Mouse (Mus musculus) urinary bladder, postnatal 14 days (tissue): Measurements from ENCODE around the gene Wfikkn1.

ENCODE experiments used
- DNase-seq: peaks from one replicate; pipeline ENCODE4 v3.0.0; 2021; ENCODE audit warnings: low spot score

Wfikkn1 gene

GRCm38 (mm10) chr17:25837076-25837410, 43.6 kb downstream of the Wfikkn1 start, which contains the start of gene Rhbdl1:
TSS of gene Rhbdl1 (minus strand) at chr17:25837295.
- peak; percentile 69 for DNase-seq

DNA sequence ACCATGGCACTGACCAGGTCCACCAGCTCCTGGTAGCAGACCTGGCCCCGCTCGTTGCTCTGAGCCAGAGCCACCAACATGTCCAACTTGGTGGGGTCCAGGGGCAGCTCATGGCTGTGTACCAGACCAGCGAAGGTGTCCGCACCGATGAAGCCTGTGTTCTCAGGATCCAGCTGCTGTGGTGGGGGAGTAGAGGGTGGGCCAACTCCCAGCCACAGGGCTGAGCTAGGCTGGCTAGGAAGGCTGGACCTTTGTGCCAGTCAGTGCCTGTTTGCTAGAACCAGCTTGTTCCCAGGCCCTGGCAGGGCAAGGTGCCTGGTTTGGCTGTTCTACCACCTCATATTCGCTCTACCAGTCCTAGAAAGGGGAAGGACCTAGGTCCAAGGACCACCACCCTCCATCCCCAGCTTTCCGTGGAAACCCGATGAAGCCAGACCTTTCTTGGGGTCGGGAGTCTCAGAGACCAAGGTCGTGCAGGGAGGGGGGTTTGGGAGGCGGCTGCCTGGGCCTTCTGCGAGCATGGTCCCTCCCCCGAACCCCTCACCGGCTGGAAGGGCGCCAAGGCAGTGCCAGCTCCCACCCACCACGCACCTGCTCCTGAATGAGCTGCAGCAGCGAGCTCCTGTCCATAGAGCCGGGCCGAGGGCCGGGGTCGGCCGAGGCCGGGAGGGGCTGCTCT, 44.1 kb downstream of the Wfikkn1 start:
- no peak for DNase-seq

- DNase-seq, result no peak
Measured at GRCm38 (mm10) chr17:25835816-25836215, 44.8 kb downstream of the Wfikkn1 start.

DNA sequence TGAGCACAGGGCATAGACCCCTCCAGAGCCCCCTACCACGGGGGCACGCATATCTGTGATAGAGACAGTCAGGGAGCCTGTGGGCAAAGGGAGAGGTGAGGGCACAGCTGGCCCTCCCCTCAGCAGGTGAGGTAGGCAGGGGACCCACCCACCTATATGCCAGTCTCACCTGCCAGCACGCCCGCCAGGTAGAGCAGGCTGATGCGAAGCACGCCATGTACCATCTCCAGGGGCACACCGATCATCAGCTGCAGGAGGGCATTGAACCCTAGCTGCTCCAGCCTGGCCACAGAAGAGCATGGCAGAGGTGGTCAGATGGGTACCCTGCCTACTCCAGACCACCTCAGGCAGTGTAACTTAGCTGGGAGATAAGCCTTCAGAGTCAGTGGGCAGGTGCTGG, 45.4 kb downstream of the Wfikkn1 start:
- no peak for DNase-seq

DNA sequence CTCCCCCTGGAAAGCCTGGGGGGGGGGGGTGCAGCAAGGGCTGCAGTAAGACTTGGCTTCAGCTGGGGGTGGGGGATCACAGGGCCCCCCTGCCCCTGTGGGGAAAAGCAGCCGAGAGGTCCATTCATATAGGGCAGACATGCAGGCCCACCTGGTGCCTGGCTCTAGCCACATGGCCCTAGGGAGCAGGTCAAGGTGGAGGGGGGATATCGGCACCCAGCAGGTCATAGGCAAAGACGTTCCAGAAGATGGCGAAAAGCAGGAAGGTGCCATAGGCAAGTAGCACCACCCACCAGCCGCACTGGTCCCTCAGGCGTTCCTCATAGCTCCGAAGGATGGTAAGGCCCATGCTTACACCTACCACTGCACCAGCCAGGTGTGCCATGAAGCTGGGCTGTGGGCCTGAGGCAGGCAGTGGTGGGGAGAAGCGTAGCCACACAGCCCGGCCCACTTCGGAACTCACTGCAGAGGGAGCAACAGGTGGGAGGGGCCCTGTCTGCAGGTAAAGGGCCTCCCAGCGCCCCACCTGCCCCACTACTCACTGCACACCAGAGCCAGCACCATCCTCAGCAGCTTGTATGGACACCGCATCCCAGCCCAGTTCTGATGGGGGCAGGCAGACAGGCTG, 45.9 kb downstream of the Wfikkn1 start:
- no peak for DNase-seq

DNA sequence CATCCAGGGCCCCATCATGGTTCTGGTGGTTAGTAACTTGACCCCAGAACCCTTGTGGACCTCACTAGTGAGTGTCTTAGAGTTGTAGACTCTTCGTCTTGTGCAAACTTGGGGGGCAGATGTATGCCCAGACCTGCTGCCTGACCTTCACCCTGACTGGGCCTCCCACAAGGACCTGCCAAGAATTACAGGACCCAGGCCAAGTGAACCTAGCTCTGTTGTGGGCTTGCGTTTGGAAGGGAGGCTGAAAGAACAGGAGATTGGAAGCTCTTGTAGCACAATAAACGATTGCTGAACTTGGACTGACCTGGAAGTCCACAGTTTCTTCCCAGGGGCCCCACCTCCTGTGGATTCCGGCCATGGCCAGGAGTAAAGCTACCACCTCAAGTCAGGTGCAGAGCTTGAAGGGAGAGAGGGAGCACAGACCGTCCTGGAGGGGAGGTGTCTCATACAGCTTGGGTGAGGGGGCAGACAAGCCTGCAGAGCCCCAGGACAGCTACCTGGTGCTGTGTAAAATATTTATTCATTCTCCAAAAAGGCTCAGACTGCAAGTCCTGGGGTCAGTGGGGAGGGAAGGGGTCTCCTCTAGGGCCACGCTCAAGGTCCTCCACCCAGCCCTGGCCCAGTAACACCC, 46.6 kb downstream of the Wfikkn1 start:
- DNase-seq, result no peak

DNA sequence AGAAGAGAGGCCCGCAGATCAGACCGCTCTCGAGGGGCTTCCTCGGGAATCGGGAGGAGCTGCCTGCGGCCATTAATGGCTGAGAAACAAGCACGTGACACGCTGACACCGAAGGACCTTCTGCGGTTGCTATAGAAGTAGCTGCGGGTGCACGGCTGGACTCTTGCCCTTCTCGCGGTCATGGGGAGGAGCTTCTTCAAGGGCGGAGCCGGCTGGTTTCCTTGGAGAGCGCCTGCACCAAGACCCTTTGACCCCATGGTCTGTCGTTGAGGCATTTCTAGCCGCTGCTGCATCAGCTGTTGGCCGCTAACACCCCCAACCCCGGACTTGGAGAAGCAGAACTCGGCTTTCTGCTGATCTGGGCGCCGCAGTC, 47.4 kb downstream of the Wfikkn1 start, which contains the start of gene Stub1:
TSS of gene Stub1 (minus strand) at position 114 of the 373 bp plus-strand sequence.
- peak; percentile 91 for DNase-seq

DNA sequence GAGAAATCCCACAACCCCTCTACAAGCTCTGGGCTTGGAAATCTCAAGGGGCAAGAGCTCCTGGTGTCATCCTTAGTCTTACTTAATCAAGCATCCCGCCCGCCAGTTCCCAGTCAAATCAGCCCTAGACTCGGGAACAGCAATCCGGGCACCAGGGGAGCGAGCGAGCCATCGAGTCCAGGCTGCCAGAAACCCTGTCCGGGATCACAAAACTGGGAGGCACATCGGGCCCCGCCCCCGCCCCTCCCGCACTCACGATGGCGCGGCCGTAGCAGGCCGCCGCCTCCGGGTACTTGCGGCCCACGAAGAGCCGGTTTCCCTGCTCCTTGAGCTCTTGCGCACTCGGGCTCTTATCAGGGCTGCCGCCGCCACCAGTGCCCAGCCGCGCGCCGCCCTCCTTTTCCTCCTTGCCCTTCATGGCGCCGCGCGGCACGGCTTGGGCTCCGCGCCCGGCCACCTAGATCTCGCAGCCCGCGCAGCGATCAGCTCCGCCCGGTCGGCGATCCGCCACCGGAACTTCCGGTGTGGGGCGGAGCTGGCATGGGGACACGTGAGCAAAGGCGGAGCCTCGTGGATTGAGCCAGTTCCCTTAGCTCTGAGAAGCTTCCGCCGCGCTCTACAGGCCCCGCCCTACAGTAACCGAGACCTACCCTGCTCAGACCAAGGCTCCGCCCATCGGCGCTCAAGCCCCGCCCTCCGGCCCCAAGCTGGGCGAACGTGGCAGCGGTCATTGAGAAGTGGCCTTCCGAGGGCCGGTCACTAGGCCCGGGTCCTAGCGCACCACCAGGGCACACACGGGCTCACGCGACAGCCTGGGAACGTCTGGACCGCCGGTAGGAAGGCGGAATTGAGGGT, 48.0 kb downstream of the Wfikkn1 start:
- peak; percentile 100 for DNase-seq

- peak; percentile 51 for DNase-seq
Measured at GRCm38 (mm10) chr17:25831451-25832281, 49.0 kb downstream of the Wfikkn1 start.

GRCm38 (mm10) chr17:25830806-25831431, 49.7 kb downstream of the Wfikkn1 start:
- no peak for DNase-seq

- DNase-seq, result no peak
Measured at GRCm38 (mm10) chr17:25830200-25830753, 50.4 kb downstream of the Wfikkn1 start.

DNA sequence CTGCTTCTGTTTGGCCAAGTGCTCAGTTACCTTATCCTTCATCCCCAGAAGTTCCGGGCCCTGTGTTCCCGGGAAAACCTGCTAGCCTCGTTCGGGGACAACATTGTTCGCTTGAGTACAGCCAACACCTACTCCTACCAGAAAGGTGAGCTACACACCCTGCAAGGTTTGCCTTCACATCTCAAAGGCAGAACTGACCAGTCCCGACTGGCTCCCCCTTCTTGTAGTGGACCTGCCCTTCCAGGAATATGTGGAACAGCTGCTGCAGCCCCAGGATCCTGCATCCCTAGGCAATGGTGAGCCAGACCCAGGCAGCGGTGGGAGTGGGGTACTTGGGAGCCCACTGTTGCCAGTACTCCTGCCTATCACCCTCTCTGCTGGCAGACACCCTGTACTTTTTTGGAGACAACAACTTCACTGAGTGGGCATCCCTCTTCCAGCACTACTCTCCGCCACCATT, 51.1 kb downstream of the Wfikkn1 start:
- DNase-seq, result no peak

DNA sequence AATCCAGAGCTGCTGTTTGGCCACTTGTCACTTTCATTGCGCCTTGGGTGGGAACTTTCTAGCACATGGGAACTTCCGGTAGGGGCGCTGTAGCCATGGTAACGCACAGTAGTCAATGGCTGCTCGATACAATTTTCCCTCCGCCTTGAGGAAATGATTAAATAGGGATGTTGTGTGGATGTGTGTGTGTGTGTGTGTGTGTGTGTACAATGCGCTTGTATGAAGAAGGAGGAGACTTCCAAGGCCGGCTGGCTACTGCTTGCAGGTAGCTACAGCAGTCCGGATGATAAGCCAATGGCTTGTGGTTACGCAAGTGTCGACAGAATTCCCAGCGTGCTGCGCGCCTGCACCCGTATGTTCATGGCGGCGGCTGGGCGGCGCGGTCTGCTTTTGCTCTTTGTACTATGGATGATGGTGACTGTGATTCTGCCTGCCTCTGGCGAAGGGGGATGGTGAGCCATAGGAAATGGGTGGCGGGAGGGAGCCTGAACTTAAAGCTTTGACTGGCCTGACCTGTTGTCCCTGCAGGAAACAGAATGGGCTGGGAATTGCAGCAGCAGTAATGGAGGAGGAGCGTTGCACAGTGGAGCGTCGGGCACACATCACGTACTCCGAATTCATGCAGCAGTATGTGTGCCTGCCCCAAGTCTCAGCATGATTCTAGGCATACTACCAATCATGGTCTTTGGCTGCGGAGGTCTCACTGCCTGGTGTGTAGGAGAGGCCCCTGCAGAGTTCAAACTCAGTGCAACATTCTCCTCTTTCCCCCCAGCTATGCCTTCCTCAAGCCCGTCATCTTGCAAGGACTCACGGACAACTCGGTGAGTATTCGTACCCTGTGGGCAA, 51.7 kb downstream of the Wfikkn1 start, which contains the start of gene Jmjd8:
TSS of gene Jmjd8 (plus strand) at position 156 of the 846 bp plus-strand sequence.
- DNase-seq, result peak; percentile 74

GRCm38 (mm10) chr17:25828223-25828594, 52.4 kb downstream of the Wfikkn1 start:
- no peak for DNase-seq
